Mouse (Mus musculus): ENCODE data around the gene Tmem106c.

DNA sequence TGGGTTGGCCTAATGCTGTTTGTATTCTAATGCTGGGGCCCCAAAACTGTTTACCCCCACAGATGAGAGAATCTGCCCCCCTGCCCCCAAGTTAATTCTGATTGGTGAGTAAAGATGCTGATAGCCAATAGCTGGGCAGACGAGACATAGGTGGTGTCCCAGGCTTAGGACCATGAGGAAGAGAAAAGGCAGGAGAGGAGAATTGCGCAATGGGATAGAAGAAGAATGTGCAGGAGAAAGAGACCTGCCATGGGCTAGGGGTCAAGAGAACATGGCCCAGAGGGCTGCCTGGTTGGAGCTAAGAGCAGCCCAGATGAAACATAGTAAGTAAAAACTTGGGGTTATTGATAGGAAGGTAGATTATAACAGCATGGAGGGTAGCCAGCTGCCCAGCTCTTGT is 23.9 kb upstream of the Tmem106c start:
- TF ChIP-seq GATA1 (IDR thresholded peaks at IDR 0.05; ENCODE audit: low read length) (no peak), TAL1 (IDR thresholded peaks at IDR 0.05; ENCODE audit: low read length) (no peak)

All from erythroblast, embryonic 14.5 days (primary cell).